Mouse (Mus musculus) ES-E14 (cell line): ENCODE measurements around the gene Vcl.

Experiments
- HCFC1 ChIP-seq: IDR thresholded peaks from 2 replicates; pipeline ENCODE4 v1.6.1; 2012; ENCODE audit warnings: low read length, inconsistent platforms, borderline replicate concordance; ENCODE audit not compliant: insufficient read depth
- MAFK ChIP-seq: IDR thresholded peaks from 2 replicates; pipeline ENCODE4 v1.6.1; 2014; ENCODE audit warnings: mild to moderate bottlenecking, low read depth, low read length, inconsistent platforms; ENCODE audit not compliant: insufficient read depth
- ZC3H11A ChIP-seq: IDR thresholded peaks from 2 replicates; pipeline ENCODE4 v1.6.1; 2012; ENCODE audit warnings: low read depth, mild to moderate bottlenecking, inconsistent platforms, low read length, borderline replicate concordance
- ZNF384 ChIP-seq: IDR thresholded peaks from 2 replicates; pipeline ENCODE4 v1.6.1; 2012; ENCODE audit warnings: low read depth, low read length, inconsistent platforms

DNA sequence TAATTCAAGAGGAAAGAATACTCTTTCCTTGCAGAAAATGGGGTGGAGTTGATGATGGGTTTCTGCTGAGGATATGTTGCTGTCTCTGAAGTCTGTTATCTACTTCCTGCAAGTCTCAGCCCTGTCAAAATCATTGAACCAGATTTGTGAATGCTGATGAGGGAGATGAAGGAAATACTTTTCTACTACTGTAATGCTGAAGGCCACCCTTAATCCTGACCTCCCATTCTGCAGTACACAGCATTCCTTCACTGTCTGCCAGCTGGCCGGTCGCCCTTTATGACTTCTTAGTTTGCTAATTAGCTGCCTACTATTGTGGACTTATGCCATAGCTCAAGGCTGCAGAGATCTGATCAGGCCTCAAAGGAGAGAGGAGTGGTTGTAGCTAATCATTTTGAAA lies 54.6 kb downstream of the Vcl start:
- no peak for TF ChIP-seq ZNF384
- TF ChIP-seq ZC3H11A, result no peak
- no peak for TF ChIP-seq HCFC1
- TF ChIP-seq MAFK, result no peak
